Mouse (Mus musculus) ovary, adult 2 months (tissue): ENCODE measurements around the gene Gm10375. TPM values are rescaled to one million over a fixed set of nuclear protein-coding genes. Genes with fewer than 3 reads are reported as not detected.

Source experiments
- polyA plus RNA-seq: library from polyadenylated mRNA; depleted of rRNA; stranded (reverse); fragments of >200 nt; gene quantifications from 2 replicates; pipeline ENCODE4 v1.2.3, GENCODE M21; 2012; rRNA removed

Gm10375 gene
- not detected in 2 replicates for polyA plus RNA-seq

GRCm38 (mm10) chr14:43607913-43608312, at the start of gene Gm10375:
Gm10375 (minus strand) TSS chr14:43608013.

GRCm38 (mm10) chr14:43579046-43579445, 28.8 kb downstream of the Gm10375 start, which contains the start of gene Gm17654:
Gm17654 (minus strand) TSS chr14:43579146.

Other genes starting within 250 kb of the Gm10375 start
- gene Gm8138, start 191.7 kb downstream of the Gm10375 start, polyA plus RNA-seq = not detected in 2 replicates
- not detected in 2 replicates for gene Gm5799, start 64.4 kb downstream of the Gm10375 start, polyA plus RNA-seq
- gene Gm17654, start 28.9 kb downstream of the Gm10375 start, polyA plus RNA-seq = not detected in 2 replicates
- gene Gm8165, start 69.2 kb upstream of the Gm10375 start, polyA plus RNA-seq = not detected in 2 replicates
- not detected in 2 replicates for gene Gm7324, start 89.8 kb upstream of the Gm10375 start, polyA plus RNA-seq
- gene Gm16506, start 119.5 kb upstream of the Gm10375 start, polyA plus RNA-seq = not detected in 2 replicates
- not detected in 2 replicates for gene Gm6526, start 139.9 kb upstream of the Gm10375 start, polyA plus RNA-seq
- gene Gm8180, start 176.7 kb upstream of the Gm10375 start, polyA plus RNA-seq = not detected in 2 replicates